ENCODE assay signal across 8 mouse cellular contexts in genomic region chr15:60760015-60760437, GRCm38 (mm10).
A peak's percentile ranks its signal among the peaks of the same experiment; 100 is the strongest.
DNase-seq lines count a peak whose midpoint lies in the region; ATAC-seq and TF ChIP-seq lines count a peak whose summit lies in the region.

No protein-coding gene starts in this region.

- no peaks in the 10 kb centered on the region for H3K4me1 ChIP-seq in neural tube, embryonic 15.5 days
- H3K4me1 ChIP-seq in hindbrain, embryonic 15.5 days (replicated peaks) = no peaks in the 10 kb centered on the region
- peaks cover 6% of the 10 kb centered on the region for H3K4me1 ChIP-seq in limb, embryonic 10.5 days
- no peaks in the 10 kb centered on the region for H3K4me1 ChIP-seq in midbrain, postnatal 0 days (ENCODE audit: insufficient read depth, low read length)

- no peak overlapping the region for H3K9ac ChIP-seq in neural tube, embryonic 15.5 days (replicated peaks)
- no peak overlapping the region for H3K9ac ChIP-seq in hindbrain, embryonic 15.5 days
- H3K9ac ChIP-seq in midbrain, postnatal 0 days (replicated peaks; ENCODE audit: low read length, poor library complexity, severe bottlenecking) = no peak overlapping the region

- no peak overlapping the region for H3K4me2 ChIP-seq in neural tube, embryonic 15.5 days
- no peak overlapping the region for H3K4me2 ChIP-seq in hindbrain, embryonic 15.5 days
- no peak overlapping the region for H3K4me2 ChIP-seq in midbrain, postnatal 0 days (ENCODE audit: low read depth, low read length, poor library complexity, severe bottlenecking)

- peak; percentile 72 for DNase-seq in neural tube, embryonic 10.5 days (ENCODE audit: extremely low spot score, low spot score)
- peak; percentile 10 for DNase-seq in cerebellum, adult 8-10 months
- peak; percentile 15 for DNase-seq in gastrocnemius, adult 18-20 months (ENCODE audit: low spot score)
- peak; percentile 79 for DNase-seq in limb, embryonic 10.5 days (ENCODE audit: low spot score)
- DNase-seq in midbrain, postnatal 0 days (ENCODE audit: low spot score) = peak; percentile 73
- DNase-seq in thymus, postnatal 0 days (ENCODE audit: low spot score) = peak; percentile 23

- no peak overlapping the region for H3K27ac ChIP-seq in neural tube, embryonic 15.5 days (replicated peaks)
- H3K27ac ChIP-seq in hindbrain, embryonic 15.5 days (replicated peaks) = no peak overlapping the region
- H3K27ac ChIP-seq in limb, embryonic 10.5 days = no peak overlapping the region
- H3K27ac ChIP-seq in midbrain, postnatal 0 days (ENCODE audit: low read depth, low read length) = no peak overlapping the region

- no peak for ATAC-seq in neural tube, embryonic 15.5 days (ENCODE audit: low FRiP score)
- ATAC-seq in hindbrain, embryonic 15.5 days (ENCODE audit: low FRiP score, low read depth) = peak; percentile 34; the same call in 1 of the 2 replicates
- ATAC-seq in midbrain, postnatal 0 days (ENCODE audit: low FRiP score) = peak; percentile 70; the same call in 1 of the 2 replicates

- H3K27me3 ChIP-seq in neural tube, embryonic 15.5 days (replicated peaks) = no peaks in the 10 kb centered on the region
- H3K27me3 ChIP-seq in hindbrain, embryonic 15.5 days = no peaks in the 10 kb centered on the region
- no peaks in the 10 kb centered on the region for H3K27me3 ChIP-seq in limb, embryonic 10.5 days (ENCODE audit: low read depth, poor library complexity, severe bottlenecking)
- no peaks in the 10 kb centered on the region for H3K27me3 ChIP-seq in midbrain, postnatal 0 days (ENCODE audit: insufficient read depth, low read length)

- no peaks in the 10 kb centered on the region for H3K36me3 ChIP-seq in neural tube, embryonic 15.5 days
- H3K36me3 ChIP-seq in hindbrain, embryonic 15.5 days = no peaks in the 10 kb centered on the region
- no peaks in the 10 kb centered on the region for H3K36me3 ChIP-seq in limb, embryonic 10.5 days
- no peaks in the 10 kb centered on the region for H3K36me3 ChIP-seq in midbrain, postnatal 0 days (ENCODE audit: insufficient read depth, low read length)

- H3K9me3 ChIP-seq in neural tube, embryonic 15.5 days (replicated peaks) = no peaks in the 10 kb centered on the region
- no peaks in the 10 kb centered on the region for H3K9me3 ChIP-seq in hindbrain, embryonic 15.5 days
- H3K9me3 ChIP-seq in limb, embryonic 10.5 days (replicated peaks) = no peaks in the 10 kb centered on the region
- no peaks in the 10 kb centered on the region for H3K9me3 ChIP-seq in midbrain, postnatal 0 days (ENCODE audit: low read length)

- no peak overlapping the region for H3K4me3 ChIP-seq in neural tube, embryonic 15.5 days (replicated peaks)
- H3K4me3 ChIP-seq in hindbrain, embryonic 15.5 days = no peak overlapping the region
- no peak overlapping the region for H3K4me3 ChIP-seq in limb, embryonic 10.5 days
- no peak overlapping the region for H3K4me3 ChIP-seq in midbrain, postnatal 0 days (ENCODE audit: low read depth, low read length)

- WGBS in neural tube, embryonic 15.5 days = 35% methylated on average over 6 of the region's 6 CpGs
- 25% methylated on average over 6 of the region's 6 CpGs for WGBS in hindbrain, embryonic 15.5 days
- WGBS in limb, embryonic 10.5 days = 32% methylated on average over 6 of the region's 6 CpGs
- WGBS in midbrain, postnatal 0 days = 36% methylated on average over 6 of the region's 6 CpGs

- TF ChIP-seq CTCF in midbrain, postnatal 0 days (IDR thresholded peaks at IDR 0.05) = peak; percentile 65

Comparison
In these comparisons a context has a peak if more than half of its experiments do, and no peak if none do; other contexts are left out.
1. DNase-seq: peak in every context shown above with its lines; median percentile 79 in limb, embryonic 10.5 days; 73 in midbrain, postnatal 0 days; 72 in neural tube, embryonic 10.5 days; 23 in thymus, postnatal 0 days; 15 in gastrocnemius, adult 18-20 months; 10 in cerebellum, adult 8-10 months.